Mouse (Mus musculus) embryonic facial prominence, embryonic 13.5 days (tissue): ENCODE measurements at regions not wholly inside any gene's neighbourhood (a gene's known extent, or its start where the extent isn't known, plus 50 kb on each side); places are given as distances from the start of the nearest gene placed in this dataset.

Source experiments
- ATAC-seq: fragments of 200-750 bp; cut with Nextera tagmentation; 2 replicates; pipeline ENCODE4 v1.8.0; 2017; ENCODE audit warnings: low read depth; ENCODE audit not compliant: insufficient number of reproducible peaks, insufficient read depth, low FRiP score, low TSS enrichment
- H3K27ac ChIP-seq: fragments of 300-500 bp; sonication (generic); 2 replicates; pipeline ENCODE4 v1.5.1; 2015; ENCODE audit warnings: moderate library complexity, mild to moderate bottlenecking, inconsistent platforms
- H3K27me3 ChIP-seq: fragments of 300-500 bp; sonication (generic); 2 replicates; pipeline ENCODE4 v1.6.1; 2015; ENCODE audit warnings: mild to moderate bottlenecking, inconsistent platforms
- H3K36me3 ChIP-seq: fragments of 300-500 bp; sonication (generic); 2 replicates; pipeline ENCODE4 v1.6.1; 2015; ENCODE audit warnings: mild to moderate bottlenecking, inconsistent platforms
- H3K4me1 ChIP-seq: fragments of 300-500 bp; sonication (generic); 2 replicates; pipeline ENCODE4 v1.6.1; 2015; ENCODE audit warnings: inconsistent platforms
- H3K4me2 ChIP-seq: fragments of 300-500 bp; sonication (generic); 2 replicates; pipeline ENCODE4 v1.6.1; 2015; ENCODE audit warnings: moderate library complexity, mild to moderate bottlenecking, inconsistent platforms
- H3K4me3 ChIP-seq: fragments of 300-500 bp; sonication (generic); 2 replicates; pipeline ENCODE4 v1.5.1; 2015; ENCODE audit warnings: mild to moderate bottlenecking, inconsistent platforms
- H3K9ac ChIP-seq: fragments of 300-500 bp; sonication (generic); 2 replicates; pipeline ENCODE4 v1.6.1; 2015; ENCODE audit warnings: mild to moderate bottlenecking, inconsistent platforms
- H3K9me3 ChIP-seq: fragments of 300-500 bp; sonication (generic); 2 replicates; pipeline ENCODE4 v1.6.1; 2016; ENCODE audit warnings: inconsistent platforms
- WGBS: fragments of 180-500 bp; shearing (Covaris S2); methylation state at CpG from one replicate; pipeline ENCODE4 v1.1.7; 2015; ENCODE audit warnings: mixed read lengths; 5-methylcytosine and 5-hydroxymethylcytosine counted together

DNA sequence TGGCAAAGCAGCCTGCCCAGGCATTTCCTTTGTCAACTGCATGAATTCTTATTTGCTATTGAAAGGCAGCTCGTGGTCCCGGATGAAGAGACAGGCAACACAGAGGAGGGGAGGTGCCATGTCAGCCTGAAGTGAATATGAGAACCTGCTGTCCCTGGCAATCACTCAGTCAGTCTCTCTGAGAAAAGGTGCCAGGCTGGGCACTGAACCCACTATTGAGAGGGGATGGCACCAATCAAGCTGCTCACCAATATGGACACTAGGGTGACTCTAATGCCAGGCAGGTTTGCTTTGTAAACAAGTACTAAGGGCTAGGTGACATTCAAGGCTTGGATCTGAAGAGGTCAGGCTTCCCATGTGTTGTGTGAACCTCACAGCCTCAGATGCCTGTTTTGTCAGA is 222.0 kb upstream of the Wscd1 start:
- no peak for ATAC-seq
- H3K36me3 ChIP-seq, result no peaks in the 10 kb centered on the region
- no peak overlapping the region for H3K4me2 ChIP-seq
- no peaks in the 10 kb centered on the region for H3K27me3 ChIP-seq
- no peak overlapping the region for H3K27ac ChIP-seq
- 79% methylated on average over 2 of the region's 2 CpGs for WGBS
- no peak overlapping the region for H3K9ac ChIP-seq
- H3K4me1 ChIP-seq, result no peaks in the 10 kb centered on the region
- H3K9me3 ChIP-seq, result no peaks in the 10 kb centered on the region
- H3K4me3 ChIP-seq, result no peak overlapping the region

DNA sequence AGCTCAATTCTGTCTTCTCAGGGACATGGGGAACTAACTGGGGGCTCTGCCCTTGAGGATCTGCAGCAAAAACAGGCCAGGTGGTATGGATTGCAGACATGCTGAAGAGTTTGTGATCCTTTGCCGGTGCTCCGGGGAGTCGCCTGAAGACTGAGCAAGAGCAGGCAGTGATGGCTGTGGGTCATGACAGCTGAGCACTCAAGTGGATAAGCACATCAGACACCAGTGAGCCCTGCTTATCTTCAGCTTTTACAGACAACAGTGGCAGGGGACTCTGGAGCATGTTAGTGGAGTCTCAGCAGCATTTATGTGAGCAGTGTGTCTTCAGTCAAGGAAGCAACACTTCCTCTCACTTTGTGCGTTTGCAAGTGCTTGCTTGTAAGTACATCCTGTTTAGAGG is 221.1 kb upstream of the Wscd1 start:
- H3K9me3 ChIP-seq, result no peaks in the 10 kb centered on the region

DNA sequence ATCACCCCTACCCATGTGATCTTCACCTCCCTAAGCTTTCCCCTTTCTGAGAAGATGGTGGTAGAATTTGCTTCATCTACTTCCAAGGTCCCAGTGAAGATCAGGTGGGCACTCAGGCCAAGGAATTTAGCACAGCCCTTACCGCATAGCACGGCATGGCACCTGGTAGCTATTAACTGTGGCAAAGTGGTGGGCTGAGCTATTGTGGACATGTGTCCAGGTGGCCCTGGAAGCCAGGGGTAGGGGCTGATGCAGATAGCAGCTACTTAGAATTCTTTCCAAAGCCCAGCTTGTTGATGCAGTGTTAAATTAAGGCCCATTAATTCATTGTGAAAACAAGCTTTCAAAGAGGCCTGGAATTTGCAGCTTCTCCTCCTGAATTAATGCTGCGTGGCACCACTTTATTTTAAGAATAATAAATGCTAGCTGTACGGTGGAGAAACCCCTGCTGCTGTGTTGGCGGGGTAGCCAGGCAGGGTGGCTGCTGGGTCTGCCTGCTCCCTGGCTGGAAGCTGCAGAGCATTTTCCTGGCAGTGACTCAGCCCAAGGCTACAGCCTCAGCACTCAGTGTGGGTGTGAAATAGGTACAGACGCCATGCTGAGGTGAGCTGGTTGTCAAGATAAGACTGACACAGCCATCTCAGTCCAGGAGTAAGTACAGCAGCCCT is 208.4 kb upstream of the Wscd1 start:
- no peaks in the 10 kb centered on the region for H3K27me3 ChIP-seq
- H3K4me1 ChIP-seq, result no peaks in the 10 kb centered on the region
- H3K27ac ChIP-seq, result no peak overlapping the region
- WGBS, result 55% methylated on average over 6 of the region's 6 CpGs
- no peak overlapping the region for H3K4me2 ChIP-seq
- H3K9me3 ChIP-seq, result 0 out of 2 replicates have a peak, but pooled peaks cover 9% of the 10 kb centered on the region
- no peak overlapping the region for H3K9ac ChIP-seq
- no peak for ATAC-seq
- no peaks in the 10 kb centered on the region for H3K36me3 ChIP-seq
- no peak overlapping the region for H3K4me3 ChIP-seq

More for the DNA sequence above, 221.1 kb upstream of the Wscd1 start:
- Histone ChIP-seq H3K4me3 (no peak overlapping the region), H3K27ac (no peak overlapping the region), H3K4me1 (no peaks in the 10 kb centered on the region), H3K27me3 (no peaks in the 10 kb centered on the region), H3K36me3 (no peaks in the 10 kb centered on the region), H3K4me2 (no peak overlapping the region), H3K9ac (no peak overlapping the region)
- 87% methylated on average over 4 of the region's 4 CpGs for WGBS
- no peak for ATAC-seq

DNA sequence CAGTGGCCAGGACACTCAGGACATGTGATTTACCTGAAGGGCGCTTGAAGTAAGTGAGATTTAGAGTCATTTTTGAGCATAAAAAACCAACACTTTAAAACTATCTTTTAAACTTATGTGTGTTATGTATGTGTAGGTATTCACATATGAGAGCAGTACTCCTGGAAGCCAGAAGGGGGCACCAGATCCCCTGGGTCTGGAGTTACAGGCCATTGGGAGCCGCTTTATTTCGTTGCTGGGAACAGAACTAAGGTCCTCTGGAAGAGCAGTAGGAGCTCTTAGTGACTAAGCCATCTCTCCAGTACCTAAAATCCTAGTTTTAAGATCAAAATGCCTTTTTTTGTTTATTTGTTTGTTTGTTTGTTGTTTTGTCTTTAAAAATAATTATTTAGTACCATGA is 192.3 kb upstream of the Wscd1 start:
- no peak overlapping the region for H3K4me2 ChIP-seq
- H3K9me3 ChIP-seq, result no peaks in the 10 kb centered on the region
- ATAC-seq, result no peak
- H3K27me3 ChIP-seq, result no peaks in the 10 kb centered on the region
- WGBS, result 86% methylated on average over 3 of the region's 3 CpGs
- no peaks in the 10 kb centered on the region for H3K36me3 ChIP-seq
- H3K27ac ChIP-seq, result no peak overlapping the region
- H3K9ac ChIP-seq, result no peak overlapping the region
- no peak overlapping the region for H3K4me3 ChIP-seq
- no peaks in the 10 kb centered on the region for H3K4me1 ChIP-seq

DNA sequence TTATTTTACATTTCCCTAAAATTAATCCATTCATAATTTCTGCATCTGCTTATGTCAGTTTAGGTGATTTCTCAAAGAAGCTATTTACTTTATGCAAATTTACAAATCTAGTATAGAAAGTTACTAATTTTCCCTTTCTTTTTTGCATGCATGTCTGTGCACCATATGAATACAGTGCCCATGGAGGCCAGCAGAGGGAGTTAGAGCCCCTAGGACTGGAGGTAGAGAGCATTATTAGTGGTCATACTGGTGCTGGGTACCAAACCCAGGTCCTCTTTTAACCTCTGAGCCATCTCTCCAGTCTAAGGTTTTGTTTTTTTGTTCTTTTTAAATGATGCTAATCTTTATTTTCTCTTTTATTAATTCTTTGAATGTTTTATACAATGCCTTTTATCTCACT is 184.9 kb upstream of the Wscd1 start:
- Histone ChIP-seq H3K4me2 (no peak overlapping the region), H3K4me1 (no peaks in the 10 kb centered on the region), H3K27me3 (no peaks in the 10 kb centered on the region), H3K9me3 (no peaks in the 10 kb centered on the region), H3K27ac (no peak overlapping the region), H3K36me3 (no peaks in the 10 kb centered on the region), H3K4me3 (no peak overlapping the region), H3K9ac (no peak overlapping the region)
- ATAC-seq, result no peak

DNA sequence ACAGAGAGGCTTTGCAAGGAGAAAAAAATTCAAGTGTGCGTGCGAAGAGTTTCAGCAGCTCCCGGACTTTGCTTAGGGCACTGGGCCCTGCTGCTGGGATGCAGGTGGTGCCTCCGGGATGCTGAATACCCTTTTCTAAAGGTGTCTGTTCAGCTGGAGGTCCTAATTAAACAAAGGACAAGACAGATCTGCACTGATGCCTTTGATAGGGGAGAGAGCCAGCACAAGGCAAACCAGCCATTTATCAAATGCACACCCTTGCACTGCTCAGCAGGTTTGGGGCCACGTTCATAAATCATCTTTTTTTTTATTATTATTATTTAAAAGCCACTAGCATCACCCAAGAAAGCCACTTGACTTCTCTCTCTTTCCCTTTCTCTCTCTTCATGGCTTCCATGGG is 172.9 kb upstream of the Wscd1 start:
- no peak overlapping the region for H3K9ac ChIP-seq
- WGBS, result 87% methylated on average over 5 of the region's 5 CpGs
- no peak overlapping the region for H3K4me3 ChIP-seq
- H3K4me2 ChIP-seq, result no peak overlapping the region
- H3K4me1 ChIP-seq, result no peaks in the 10 kb centered on the region
- H3K27ac ChIP-seq, result no peak overlapping the region
- no peaks in the 10 kb centered on the region for H3K36me3 ChIP-seq
- H3K9me3 ChIP-seq, result no peaks in the 10 kb centered on the region
- ATAC-seq, result no peak
- no peaks in the 10 kb centered on the region for H3K27me3 ChIP-seq

DNA sequence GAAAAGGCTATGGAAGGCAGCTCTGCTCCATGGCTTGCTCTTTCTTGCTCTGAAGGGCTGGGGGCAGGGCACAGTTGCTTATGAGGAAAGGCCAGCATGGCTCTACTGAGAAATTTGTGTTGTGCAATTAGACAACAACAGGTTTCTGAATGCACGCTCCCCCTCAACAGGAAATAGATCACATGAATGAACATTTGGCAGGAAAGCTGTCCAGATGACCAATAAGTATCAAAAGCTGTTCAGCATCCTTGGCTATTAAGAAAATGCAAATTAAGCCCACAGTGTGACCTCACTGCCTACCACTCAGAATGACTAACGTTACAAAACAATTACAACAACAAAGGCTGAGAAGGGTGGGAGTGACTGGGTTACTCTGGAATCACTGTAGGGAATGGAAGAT is 167.9 kb upstream of the Wscd1 start:
- ATAC-seq, result no peak
- H3K27me3 ChIP-seq, result no peaks in the 10 kb centered on the region
- H3K4me1 ChIP-seq, result no peaks in the 10 kb centered on the region
- no peak overlapping the region for H3K27ac ChIP-seq
- 66% methylated on average over 2 of the region's 2 CpGs for WGBS
- H3K4me2 ChIP-seq, result no peak overlapping the region
- H3K36me3 ChIP-seq, result no peaks in the 10 kb centered on the region
- H3K4me3 ChIP-seq, result no peak overlapping the region
- H3K9me3 ChIP-seq, result no peaks in the 10 kb centered on the region
- H3K9ac ChIP-seq, result no peak overlapping the region

DNA sequence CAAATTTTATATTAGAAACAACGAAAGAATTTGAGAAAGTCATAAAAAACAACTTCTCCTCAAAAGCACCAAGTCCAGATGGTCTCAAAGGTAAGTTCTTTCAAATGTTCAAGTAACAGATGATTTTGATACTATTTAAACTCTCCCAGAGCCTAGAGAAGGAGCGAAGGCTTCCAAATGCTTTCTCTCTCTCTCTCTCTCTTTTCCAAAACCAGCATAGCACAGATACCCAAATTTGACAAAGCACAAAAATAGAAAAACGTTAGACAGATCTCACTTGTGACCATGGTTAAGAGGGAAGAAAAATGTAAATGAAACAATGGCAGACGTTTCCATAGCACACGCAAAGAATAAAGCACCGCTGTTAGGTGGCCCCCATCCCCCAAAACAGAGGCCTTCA is 158.7 kb upstream of the Wscd1 start:
- no peak overlapping the region for H3K4me3 ChIP-seq
- ATAC-seq, result no peak
- no peak overlapping the region for H3K9ac ChIP-seq
- no peaks in the 10 kb centered on the region for H3K36me3 ChIP-seq
- H3K4me2 ChIP-seq, result no peak overlapping the region
- 84% methylated on average over 6 of the region's 6 CpGs for WGBS
- H3K4me1 ChIP-seq, result no peaks in the 10 kb centered on the region
- no peaks in the 10 kb centered on the region for H3K27me3 ChIP-seq
- no peak overlapping the region for H3K27ac ChIP-seq
- no peaks in the 10 kb centered on the region for H3K9me3 ChIP-seq

DNA sequence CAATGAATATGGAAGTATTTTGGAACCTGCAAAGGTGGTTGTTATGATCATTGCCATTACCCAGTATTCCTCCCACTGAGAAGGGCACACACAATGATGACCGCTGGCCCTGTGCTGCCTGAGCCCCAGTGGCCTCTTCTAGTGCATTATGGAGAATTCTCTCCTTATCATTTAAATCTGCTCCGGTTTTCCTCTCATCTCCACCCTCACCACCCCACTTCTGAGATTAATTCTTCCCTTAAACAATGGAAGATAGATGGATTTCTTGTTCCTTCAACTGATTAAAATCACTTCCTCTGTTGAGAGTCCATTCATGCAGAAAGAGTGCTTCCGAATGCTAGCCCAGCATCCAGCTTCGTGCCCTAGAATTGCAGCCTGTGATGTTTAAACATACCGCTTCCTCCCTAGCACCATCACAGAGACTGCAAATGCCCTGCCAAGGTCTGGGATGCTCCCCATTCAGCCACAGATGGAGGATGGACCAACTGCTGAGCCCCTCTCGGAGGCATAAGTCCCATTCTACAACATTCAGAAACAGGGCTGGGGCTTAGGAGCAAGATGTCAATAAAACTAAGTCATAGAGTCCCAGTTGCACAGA is 155.4 kb upstream of the Wscd1 start:
- Histone ChIP-seq H3K9ac (no peak overlapping the region), H3K36me3 (no peaks in the 10 kb centered on the region), H3K4me3 (no peak overlapping the region), H3K4me1 (no peaks in the 10 kb centered on the region), H3K4me2 (no peak overlapping the region), H3K27me3 (no peaks in the 10 kb centered on the region), H3K9me3 (no peaks in the 10 kb centered on the region), H3K27ac (no peak overlapping the region)
- WGBS, result 80% methylated on average over 6 of the region's 6 CpGs
- no peak for ATAC-seq

DNA sequence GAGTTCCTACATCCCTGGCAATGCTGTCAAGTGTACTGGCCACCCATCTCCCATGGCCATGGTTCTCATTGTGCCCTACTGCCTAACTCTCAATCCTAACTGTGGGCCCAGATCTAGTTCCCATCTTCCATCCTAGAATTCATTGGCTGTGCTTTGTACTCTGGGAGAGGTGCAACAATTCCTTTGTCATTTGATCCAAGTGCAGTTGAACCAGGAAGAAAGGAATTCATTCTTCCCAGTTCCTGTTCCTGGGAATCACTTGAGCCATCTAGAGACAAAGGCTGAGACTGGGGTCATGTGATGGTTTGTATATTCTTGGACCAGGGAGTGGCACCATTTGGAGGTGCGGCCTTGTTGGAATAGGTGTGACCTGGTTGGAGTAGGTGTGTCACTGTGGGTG is 152.0 kb upstream of the Wscd1 start:
- no peaks in the 10 kb centered on the region for H3K27me3 ChIP-seq
- H3K4me3 ChIP-seq, result no peak overlapping the region
- H3K4me1 ChIP-seq, result no peaks in the 10 kb centered on the region
- no peak overlapping the region for H3K27ac ChIP-seq
- no peak overlapping the region for H3K4me2 ChIP-seq
- H3K9me3 ChIP-seq, result no peaks in the 10 kb centered on the region
- H3K36me3 ChIP-seq, result no peaks in the 10 kb centered on the region
- ATAC-seq, result no peak
- H3K9ac ChIP-seq, result no peak overlapping the region
- WGBS, result 95% methylated on average over 1 of the region's 1 CpGs

DNA sequence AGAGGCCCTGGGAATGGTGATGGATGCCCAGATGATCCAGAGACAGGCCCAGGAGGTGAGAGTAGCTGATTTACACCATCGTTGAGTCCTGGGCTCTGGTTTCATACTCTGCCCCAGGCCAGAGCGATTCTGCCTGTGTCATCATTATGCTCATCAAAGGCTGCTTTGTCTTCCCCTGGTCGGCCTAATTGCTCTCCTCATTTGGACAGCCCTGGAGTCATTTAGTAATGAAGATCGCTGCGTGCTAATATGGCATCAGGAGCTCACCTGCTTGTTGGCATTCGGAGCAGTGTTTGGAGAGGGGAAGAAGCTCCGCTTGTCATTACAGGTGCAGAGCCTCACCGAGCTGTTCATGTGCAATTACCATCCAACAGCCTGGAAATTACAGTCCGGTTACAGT is 138.9 kb upstream of the Wscd1 start:
- Histone ChIP-seq H3K9ac (no peak overlapping the region), H3K36me3 (no peaks in the 10 kb centered on the region), H3K4me3 (no peak overlapping the region), H3K27ac (no peak overlapping the region), H3K4me2 (no peak overlapping the region), H3K27me3 (no peaks in the 10 kb centered on the region), H3K9me3 (no peaks in the 10 kb centered on the region), H3K4me1 (no peaks in the 10 kb centered on the region)
- no peak for ATAC-seq
- 47% methylated on average over 9 of the region's 9 CpGs for WGBS

DNA sequence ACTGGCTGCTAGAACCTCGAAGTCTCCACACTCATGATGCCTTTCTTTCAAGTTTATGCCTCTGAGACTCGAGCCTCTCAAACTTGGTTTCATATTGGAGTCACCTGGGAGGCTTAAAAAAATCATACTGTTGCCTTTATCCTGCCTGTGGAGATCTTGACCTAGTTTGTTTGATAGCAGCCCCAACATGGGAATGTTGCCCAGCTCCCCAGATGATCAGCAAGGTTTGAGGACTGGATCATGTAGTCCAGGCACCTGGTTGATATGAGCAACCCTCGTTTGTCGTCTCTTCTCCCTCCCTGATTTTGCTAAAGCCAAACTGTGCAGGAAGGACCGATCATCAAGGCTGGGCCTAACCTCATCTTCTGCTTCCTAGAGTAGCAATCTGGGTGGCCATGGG is 134.2 kb upstream of the Wscd1 start:
- WGBS, result 74% methylated on average over 5 of the region's 5 CpGs
- Histone ChIP-seq H3K27ac (no peak overlapping the region), H3K4me3 (no peak overlapping the region), H3K4me1 (no peaks in the 10 kb centered on the region), H3K9me3 (no peaks in the 10 kb centered on the region), H3K9ac (no peak overlapping the region), H3K4me2 (no peak overlapping the region), H3K27me3 (no peaks in the 10 kb centered on the region), H3K36me3 (no peaks in the 10 kb centered on the region)
- ATAC-seq, result no peak
